Mouse (Mus musculus): ENCODE measurements around the gene Tlr9.

DNA sequence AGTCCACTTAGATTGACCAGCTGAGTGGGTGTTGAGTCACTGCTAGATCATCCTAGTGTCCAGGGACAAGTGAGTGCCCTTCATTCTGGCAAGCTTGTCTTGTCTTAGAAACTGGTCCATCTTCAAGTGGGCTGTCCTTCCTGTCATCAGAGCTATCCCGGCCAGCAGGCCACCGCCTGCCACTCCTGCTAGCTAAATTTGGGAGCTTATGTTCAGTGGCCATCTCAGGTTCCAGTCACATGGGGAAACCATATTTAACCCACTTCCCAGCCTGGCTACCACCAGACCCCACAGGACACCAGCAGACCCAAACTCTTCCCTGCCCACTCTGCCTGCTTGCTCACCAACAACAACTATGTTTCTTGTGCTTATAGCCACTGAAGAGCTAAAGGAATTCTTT, 15.9 kb upstream of the Tlr9 start:
- no peak for TF ChIP-seq CTCF (IDR thresholded peaks at IDR 0.05; ENCODE audit: low read depth, low read length)
- no peak for TF ChIP-seq GATA2 (IDR thresholded peaks at IDR 0.05; ENCODE audit: borderline replicate concordance, low read depth, low read length)
- TF ChIP-seq POLR2AphosphoS5 (IDR thresholded peaks at IDR 0.05; ENCODE audit: insufficient replicate concordance, low read depth, low read length) = no peak
- no peak for TF ChIP-seq GATA1 (IDR thresholded peaks at IDR 0.05; ENCODE audit: borderline replicate concordance, low read length)
- TF ChIP-seq TAL1 (conservative IDR thresholded peaks at IDR 0.05; ENCODE audit: low read depth, low read length) = no peak
